In the genomic region with DNA sequence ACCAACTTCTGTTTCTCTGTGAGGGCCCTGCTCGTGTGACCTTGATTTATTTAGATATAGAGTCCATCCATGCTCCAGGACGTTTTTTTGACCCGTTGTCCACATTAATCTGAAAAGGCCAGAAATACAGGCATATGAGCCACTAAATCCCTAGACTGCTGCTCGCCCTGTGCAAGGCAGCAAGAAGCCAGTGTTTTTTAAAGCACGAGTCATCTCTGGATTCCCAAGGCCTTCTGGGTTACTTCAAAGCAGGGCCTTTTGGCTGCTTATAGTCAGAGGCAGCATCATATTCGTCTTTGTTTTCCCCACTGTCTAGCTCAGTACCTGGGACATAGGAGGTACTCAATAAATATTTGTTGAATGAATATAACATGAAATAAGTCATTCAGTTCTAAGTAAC, we compare ENCODE assay signal across 22 mouse cellular contexts.
A peak's percentile ranks its signal among the peaks of the same experiment; 100 is the strongest.
DNase-seq lines count a peak whose midpoint lies in the region; ATAC-seq lines count a peak whose summit lies in the region.
"Had no signal": no experiment of that assay in that cellular context is flagged by ENCODE, and none has a peak within 500 bp of the region (broad histone marks: within the 10 kb centered on the region; RNA-seq: fewer than 3 reads in every experiment).

No protein-coding gene starts in this region.

- H3K9ac ChIP-seq in intestine, embryonic 15.5 days = no peak overlapping the region
- no peak overlapping the region for H3K9ac ChIP-seq in intestine, embryonic 16.5 days (ENCODE audit: low read depth, low read length)
- H3K9ac ChIP-seq in midbrain, embryonic 14.5 days (replicated peaks; ENCODE audit: low read length) = no peak overlapping the region
- no peak overlapping the region for H3K9ac ChIP-seq in stomach, embryonic 15.5 days
- H3K9ac ChIP-seq: forebrain, embryonic 13.5 days; forebrain, postnatal 0 days; hindbrain, embryonic 14.5 days had no signal

- 0 out of 2 replicates have a peak, but pooled peaks cover 2% of the 10 kb centered on the region for H3K4me1 ChIP-seq in intestine, embryonic 15.5 days (replicated peaks)
- peaks cover 4% of the 10 kb centered on the region; the same call in 1 of the 2 replicates for H3K4me1 ChIP-seq in intestine, embryonic 16.5 days (ENCODE audit: control insufficient read depth, insufficient read depth, low read length)
- 0 out of 2 replicates have a peak, but pooled peaks cover 6% of the 10 kb centered on the region for H3K4me1 ChIP-seq in midbrain, embryonic 10.5 days
- no peaks in the 10 kb centered on the region for H3K4me1 ChIP-seq in midbrain, embryonic 14.5 days (ENCODE audit: control insufficient read depth, insufficient read depth, low read length)
- H3K4me1 ChIP-seq in stomach, embryonic 15.5 days = no peaks in the 10 kb centered on the region; the same call in 1 of the 2 replicates
- H3K4me1 ChIP-seq: forebrain, embryonic 13.5 days had no signal

- no peaks in the 10 kb centered on the region for H3K9me3 ChIP-seq in intestine, embryonic 15.5 days
- no peaks in the 10 kb centered on the region for H3K9me3 ChIP-seq in intestine, embryonic 16.5 days (ENCODE audit: control insufficient read depth, low read length)
- no peaks in the 10 kb centered on the region for H3K9me3 ChIP-seq in midbrain, embryonic 10.5 days (replicated peaks)
- H3K9me3 ChIP-seq in midbrain, embryonic 14.5 days (ENCODE audit: control insufficient read depth, low read length) = no peaks in the 10 kb centered on the region
- H3K9me3 ChIP-seq in stomach, embryonic 15.5 days = no peaks in the 10 kb centered on the region
- H3K9me3 ChIP-seq: embryonic facial prominence, embryonic 10.5 days; forebrain, embryonic 13.5 days; heart, embryonic 10.5 days had no signal

- H3K36me3 ChIP-seq in intestine, embryonic 15.5 days = no peaks in the 10 kb centered on the region
- H3K36me3 ChIP-seq in intestine, embryonic 16.5 days (ENCODE audit: control insufficient read depth, insufficient read depth, low read length) = no peaks in the 10 kb centered on the region
- no peaks in the 10 kb centered on the region for H3K36me3 ChIP-seq in midbrain, embryonic 10.5 days
- no peaks in the 10 kb centered on the region for H3K36me3 ChIP-seq in midbrain, embryonic 14.5 days (ENCODE audit: control insufficient read depth, insufficient read depth, low read length)
- no peaks in the 10 kb centered on the region for H3K36me3 ChIP-seq in stomach, embryonic 15.5 days
- H3K36me3 ChIP-seq: embryonic facial prominence, embryonic 10.5 days; heart, embryonic 10.5 days had no signal

- H3K27ac ChIP-seq in intestine, embryonic 15.5 days = 0 out of 2 replicates have a peak overlapping the region, but pooled peaks have one; percentile 36
- no peak overlapping the region for H3K27ac ChIP-seq in intestine, embryonic 16.5 days (ENCODE audit: low read length)
- H3K27ac ChIP-seq in midbrain, embryonic 10.5 days (replicated peaks) = 0 out of 2 replicates have a peak overlapping the region, but pooled peaks have one; percentile 28
- H3K27ac ChIP-seq in midbrain, embryonic 14.5 days (replicated peaks; ENCODE audit: low read depth, low read length) = no peak overlapping the region
- H3K27ac ChIP-seq in stomach, embryonic 15.5 days = peak overlapping the region; percentile 11; the same call in 1 of the 2 replicates
- H3K27ac ChIP-seq: embryonic facial prominence, embryonic 10.5 days; forebrain, embryonic 13.5 days; heart, embryonic 10.5 days; hindbrain, embryonic 14.5 days had no signal

- no peak overlapping the region for H3K4me3 ChIP-seq in intestine, embryonic 15.5 days (replicated peaks)
- H3K4me3 ChIP-seq in intestine, embryonic 16.5 days (ENCODE audit: low read length) = no peak overlapping the region
- H3K4me3 ChIP-seq in midbrain, embryonic 10.5 days = no peak overlapping the region
- H3K4me3 ChIP-seq in midbrain, embryonic 14.5 days (replicated peaks; ENCODE audit: low read depth, low read length) = no peak overlapping the region
- H3K4me3 ChIP-seq in stomach, embryonic 15.5 days (replicated peaks) = no peak overlapping the region
- H3K4me3 ChIP-seq: embryonic facial prominence, embryonic 10.5 days; forebrain, embryonic 13.5 days; heart, embryonic 10.5 days had no signal

- WGBS in intestine, embryonic 15.5 days = 68% methylated on average over 6 of the region's 6 CpGs
- WGBS in intestine, embryonic 16.5 days = 61% methylated on average over 6 of the region's 6 CpGs
- WGBS in midbrain, embryonic 10.5 days = 88% methylated on average over 6 of the region's 6 CpGs
- WGBS in midbrain, embryonic 14.5 days = 87% methylated on average over 6 of the region's 6 CpGs
- 59% methylated on average over 6 of the region's 6 CpGs for WGBS in stomach, embryonic 15.5 days

- no peaks in the 10 kb centered on the region for H3K27me3 ChIP-seq in intestine, embryonic 15.5 days (replicated peaks)
- H3K27me3 ChIP-seq in intestine, embryonic 16.5 days (replicated peaks; ENCODE audit: control insufficient read depth, insufficient read depth, low read length) = no peaks in the 10 kb centered on the region
- no peaks in the 10 kb centered on the region for H3K27me3 ChIP-seq in midbrain, embryonic 10.5 days (ENCODE audit: low read depth, poor library complexity, severe bottlenecking)
- H3K27me3 ChIP-seq in midbrain, embryonic 14.5 days (ENCODE audit: control insufficient read depth, insufficient read depth, low read length) = no peaks in the 10 kb centered on the region
- H3K27me3 ChIP-seq in stomach, embryonic 15.5 days (replicated peaks) = no peaks in the 10 kb centered on the region
- H3K27me3 ChIP-seq: forebrain, embryonic 13.5 days; Patski had no signal

- no peak overlapping the region for H3K4me2 ChIP-seq in intestine, embryonic 15.5 days (replicated peaks)
- H3K4me2 ChIP-seq in intestine, embryonic 16.5 days (ENCODE audit: low read depth, low read length) = no peak overlapping the region
- no peak overlapping the region for H3K4me2 ChIP-seq in midbrain, embryonic 14.5 days (ENCODE audit: low read length)
- H3K4me2 ChIP-seq in stomach, embryonic 15.5 days = no peak overlapping the region
- H3K4me2 ChIP-seq: forebrain, embryonic 13.5 days; hindbrain, embryonic 14.5 days had no signal

- peak; percentile 17; the same call in 1 of the 2 replicates for ATAC-seq in intestine, embryonic 15.5 days
- no peak for ATAC-seq in intestine, embryonic 16.5 days
- no peak for ATAC-seq in midbrain, embryonic 14.5 days (ENCODE audit: low FRiP score, low TSS enrichment)
- no peak for ATAC-seq in stomach, embryonic 15.5 days (ENCODE audit: insufficient read depth, low FRiP score, low read depth)
- ATAC-seq: activated CD4-positive, CD25-positive, alpha-beta regulatory T cell, adult 4 months; forebrain, embryonic 13.5 days; forebrain, postnatal 0 days; Patski had no signal

- DNase-seq in adrenal gland, adult 2 months = peak; percentile 49
- no peak for DNase-seq in adrenal gland, postnatal 25 days
- no peak for DNase-seq in midbrain, embryonic 10.5 days (ENCODE audit: low spot score)
- no peak for DNase-seq in midbrain, embryonic 14.5 days
- no peak for DNase-seq in thymus, postnatal 4 days
- DNase-seq: adrenal gland, postnatal 36 days; cerebellum, adult 2 months; cerebellum, postnatal 10 days; forebrain, postnatal 0 days; gastrocnemius, postnatal 25 days; heart, adult 18-20 months; heart, postnatal 10 days; heart, postnatal 4 days had no signal

Comparison
In these comparisons a context has a peak if more than half of its experiments do, and no peak if none do; other contexts are left out.
1. H3K27ac ChIP-seq: peak in intestine, embryonic 15.5 days (single experiment), midbrain, embryonic 10.5 days (single experiment) and stomach, embryonic 15.5 days (single experiment); none in intestine, embryonic 16.5 days (single experiment) and midbrain, embryonic 14.5 days (single experiment).